Mouse (Mus musculus): ENCODE results near the gene Spns3. TPM values are rescaled to one million over a fixed set of nuclear protein-coding genes. Genes with fewer than 3 reads are reported as not detected.

Spns3 gene
- total and polyA plus RNA-seq, 3 experiments = 5.2 to 12.7 TPM; not detected in 1

DNA sequence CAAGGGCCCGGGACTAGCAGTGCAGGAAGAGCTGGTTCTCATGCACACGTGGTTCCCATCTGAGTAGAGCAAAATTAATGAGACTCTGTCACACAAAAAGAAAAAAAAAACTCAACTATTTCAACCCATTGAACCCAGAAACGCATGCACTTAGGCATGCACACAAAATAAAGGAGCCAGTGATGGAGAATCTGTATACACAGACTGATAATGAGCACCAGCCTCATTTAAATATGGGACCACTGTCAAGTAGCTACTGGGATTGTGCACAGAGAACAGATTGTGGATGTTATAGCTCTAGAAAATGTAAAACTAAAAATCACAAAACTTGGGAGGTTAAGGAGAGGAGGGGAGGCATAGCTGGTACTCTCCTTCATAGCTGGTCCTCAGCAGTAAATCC lies 35.3 kb downstream of the Spns3 start:
- H3K27me3 ChIP-seq (ENCODE audit: control insufficient read depth in 1 of 2, insufficient read depth in 2 of 2, low read length in 2 of 2) = no peaks in the 10 kb centered on the region
- H3K9ac ChIP-seq (ENCODE audit: control insufficient read depth, low read depth, low read length, poor library complexity, severe bottlenecking) = no peak overlapping the region
- H3K4me3 ChIP-seq (ENCODE audit: control insufficient read depth in 1 of 2, insufficient read depth in 1 of 2, low read depth in 2 of 2, low read length in 2 of 2) = no peak overlapping the region
- H3K9me3 ChIP-seq (replicated peaks; ENCODE audit: insufficient read depth, low read length) = no peaks in the 10 kb centered on the region
- DNase-seq (ENCODE audit: low read depth, low spot score) = no peak
- H3K36me3 ChIP-seq (ENCODE audit: control insufficient read depth in 1 of 2, insufficient read depth in 2 of 2, low read length in 2 of 2) = no peaks in the 10 kb centered on the region
- no peak for TF ChIP-seq KAT2A (conservative IDR thresholded peaks at IDR 0.05; ENCODE audit: low read depth, low read length)
- H3K4me1 ChIP-seq (ENCODE audit: control insufficient read depth in 1 of 2, insufficient read depth in 2 of 2, low read length in 2 of 2) = no peaks in the 10 kb centered on the region
- H3K27ac ChIP-seq (ENCODE audit: control insufficient read depth, low read depth, low read length) = no peak overlapping the region
- no peaks in the 10 kb centered on the region for H3K79me2 ChIP-seq (ENCODE audit: control insufficient read depth, insufficient read depth, low read length, poor library complexity)

DNA sequence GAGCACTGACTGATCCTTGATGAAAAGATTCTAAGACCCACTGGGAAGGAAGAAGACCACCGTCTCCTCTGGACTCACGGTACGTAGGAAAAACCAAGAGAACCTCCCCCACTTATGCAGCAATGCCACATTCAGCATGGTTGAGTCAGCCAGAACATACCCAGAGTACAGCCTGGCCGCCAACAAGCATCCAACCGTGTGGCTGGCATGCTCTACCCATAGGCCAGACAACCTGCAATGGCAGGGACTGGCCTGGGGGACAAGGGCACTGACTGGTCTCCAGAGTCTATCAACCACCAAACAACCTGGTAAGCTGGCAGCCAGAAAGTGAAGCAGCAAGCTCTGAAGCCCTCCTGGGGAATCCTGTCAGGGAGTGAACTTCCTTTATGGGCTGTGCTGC lies 41.7 kb downstream of the Spns3 start:
- H3K79me2 ChIP-seq (ENCODE audit: control insufficient read depth, insufficient read depth, low read length, poor library complexity) = no peaks in the 10 kb centered on the region
- H3K36me3 ChIP-seq (ENCODE audit: control insufficient read depth in 1 of 2, insufficient read depth in 2 of 2, low read length in 2 of 2) = no peaks in the 10 kb centered on the region
- H3K4me1 ChIP-seq (ENCODE audit: control insufficient read depth in 1 of 2, insufficient read depth in 2 of 2, low read length in 2 of 2) = no peaks in the 10 kb centered on the region
- TF ChIP-seq JUND (IDR thresholded peaks at IDR 0.05; ENCODE audit: low read depth, low read length) = no peak
- DNase-seq (ENCODE audit: low read depth, low spot score) = no peak
- H3K27ac ChIP-seq (ENCODE audit: control insufficient read depth, low read depth, low read length) = no peak overlapping the region
- H3K27me3 ChIP-seq (ENCODE audit: control insufficient read depth in 1 of 2, insufficient read depth in 2 of 2, low read length in 2 of 2) = no peaks in the 10 kb centered on the region
- H3K9me3 ChIP-seq (replicated peaks; ENCODE audit: insufficient read depth, low read length) = no peaks in the 10 kb centered on the region
- H3K4me3 ChIP-seq (ENCODE audit: control insufficient read depth in 1 of 2, insufficient read depth in 1 of 2, low read depth in 2 of 2, low read length in 2 of 2) = no peak overlapping the region
- no peak overlapping the region for H3K9ac ChIP-seq (ENCODE audit: control insufficient read depth, low read depth, low read length, poor library complexity, severe bottlenecking)

DNA sequence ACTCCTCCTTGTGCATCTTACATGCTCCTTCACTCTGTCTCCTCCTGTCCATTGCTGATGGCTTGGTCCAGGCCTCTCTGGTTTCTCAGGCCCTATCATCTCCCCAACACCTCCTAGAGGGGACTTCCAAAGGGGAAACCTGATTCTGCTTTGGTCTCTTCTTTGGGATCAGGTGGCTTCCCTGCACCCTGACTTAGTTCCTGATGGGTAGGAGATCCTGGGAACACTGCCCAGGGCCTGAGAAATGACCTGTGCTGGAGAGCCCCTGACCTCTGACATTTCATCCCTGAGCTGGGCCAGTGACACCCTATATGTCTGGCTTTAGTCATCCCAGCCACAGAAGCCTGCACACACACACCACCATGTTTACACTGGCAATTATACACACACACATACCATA lies 42.7 kb downstream of the Spns3 start:
- no peak for DNase-seq (ENCODE audit: low read depth, low spot score)
- Histone ChIP-seq H3K79me2 (ENCODE audit: control insufficient read depth, insufficient read depth, low read length, poor library complexity) (no peaks in the 10 kb centered on the region), H3K36me3 (ENCODE audit: control insufficient read depth in 1 of 2, insufficient read depth in 2 of 2, low read length in 2 of 2) (no peaks in the 10 kb centered on the region), H3K9me3 (replicated peaks; ENCODE audit: insufficient read depth, low read length) (no peaks in the 10 kb centered on the region), H3K27me3 (ENCODE audit: control insufficient read depth in 1 of 2, insufficient read depth in 2 of 2, low read length in 2 of 2) (no peaks in the 10 kb centered on the region), H3K4me1 (ENCODE audit: control insufficient read depth in 1 of 2, insufficient read depth in 2 of 2, low read length in 2 of 2) (no peaks in the 10 kb centered on the region), H3K27ac (ENCODE audit: control insufficient read depth, low read depth, low read length) (no peak overlapping the region), H3K9ac (ENCODE audit: control insufficient read depth, low read depth, low read length, poor library complexity, severe bottlenecking) (no peak overlapping the region), H3K4me3 (ENCODE audit: control insufficient read depth in 1 of 2, insufficient read depth in 1 of 2, low read depth in 2 of 2, low read length in 2 of 2) (no peak overlapping the region)
- no peak for TF ChIP-seq TBP (IDR thresholded peaks at IDR 0.05; ENCODE audit: low read depth, low read length)
- no peak for TF ChIP-seq POLR2AphosphoS5 (IDR thresholded peaks at IDR 0.05; ENCODE audit: borderline replicate concordance, low read depth, low read length)
- no peak for TF ChIP-seq SIN3A (IDR thresholded peaks at IDR 0.05; ENCODE audit: low read length)
- no peak for TF ChIP-seq MYC (IDR thresholded peaks at IDR 0.05; ENCODE audit: low read depth, low read length)
- TF ChIP-seq USF2 (IDR thresholded peaks at IDR 0.05; ENCODE audit: borderline replicate concordance in 1 of 2, insufficient read depth in 1 of 2, low read depth in 1 of 2, low read length in 2 of 2) = no peak
- no peak for TF ChIP-seq KAT2A (conservative IDR thresholded peaks at IDR 0.05; ENCODE audit: low read depth, low read length)
- TF ChIP-seq ZMIZ1 (IDR thresholded peaks at IDR 0.05; ENCODE audit: low read depth, low read length) = no peak
- TF ChIP-seq ETS1 (IDR thresholded peaks at IDR 0.05; ENCODE audit: low read depth, low read length) = no peak
- no peak for TF ChIP-seq UBTF (IDR thresholded peaks at IDR 0.05; ENCODE audit: borderline replicate concordance, insufficient read depth, low read depth, low read length)
- TF ChIP-seq CHD1 (IDR thresholded peaks at IDR 0.05; ENCODE audit: low read depth, low read length) = no peak
- TF ChIP-seq NELFE (IDR thresholded peaks at IDR 0.05; ENCODE audit: low read depth, low read length) = no peak
- TF ChIP-seq HCFC1 (IDR thresholded peaks at IDR 0.05; ENCODE audit: low read depth, low read length) = no peak
- no peak for TF ChIP-seq TCF12 (IDR thresholded peaks at IDR 0.05; ENCODE audit: low read depth, low read length)
- TF ChIP-seq MYB (IDR thresholded peaks at IDR 0.05; ENCODE audit: low read depth, low read length) = no peak
- TF ChIP-seq ZC3H11A (IDR thresholded peaks at IDR 0.05; ENCODE audit: low read depth, low read length) = no peak
- no peak for TF ChIP-seq CTCF (IDR thresholded peaks at IDR 0.05 in 2 of 3, conservative IDR thresholded peaks at IDR 0.05 in 1 of 3; ENCODE audit: control insufficient read depth in 1 of 3, insufficient read depth in 1 of 3, low read depth in 2 of 3, low read length in 3 of 3, poor library complexity in 1 of 3, severe bottlenecking in 1 of 3)
- TF ChIP-seq TAL1 (IDR thresholded peaks at IDR 0.05; ENCODE audit: low read length) = no peak
- no peak for TF ChIP-seq CHD2 (IDR thresholded peaks at IDR 0.05; ENCODE audit: low read length)

Measured in MEL (cell line).